Mouse (Mus musculus) CH12.LX (cell line): ENCODE measurements around the gene Cap1.

ENCODE experiments used
- EP300 ChIP-seq: IDR thresholded peaks from 2 replicates; pipeline ENCODE4 v1.6.1; 2011; ENCODE audit warnings: low read length, improper control_type of control experiment
- JUN ChIP-seq: IDR thresholded peaks from 2 replicates; pipeline ENCODE4 v1.6.1; 2011; ENCODE audit warnings: low read depth, mild to moderate bottlenecking, low read length, improper control_type of control experiment, moderate library complexity; ENCODE audit not compliant: insufficient read depth
- POLR2A ChIP-seq: IDR thresholded peaks from 2 replicates; pipeline ENCODE4 v1.6.1; 2011; ENCODE audit warnings: low read depth, mild to moderate bottlenecking, improper control_type of control experiment, low read length
- USF2 ChIP-seq: conservative IDR thresholded peaks from 2 replicates; pipeline ENCODE4 v1.6.1; 2011; ENCODE audit warnings: low read depth, low read length, improper control_type of control experiment

DNA sequence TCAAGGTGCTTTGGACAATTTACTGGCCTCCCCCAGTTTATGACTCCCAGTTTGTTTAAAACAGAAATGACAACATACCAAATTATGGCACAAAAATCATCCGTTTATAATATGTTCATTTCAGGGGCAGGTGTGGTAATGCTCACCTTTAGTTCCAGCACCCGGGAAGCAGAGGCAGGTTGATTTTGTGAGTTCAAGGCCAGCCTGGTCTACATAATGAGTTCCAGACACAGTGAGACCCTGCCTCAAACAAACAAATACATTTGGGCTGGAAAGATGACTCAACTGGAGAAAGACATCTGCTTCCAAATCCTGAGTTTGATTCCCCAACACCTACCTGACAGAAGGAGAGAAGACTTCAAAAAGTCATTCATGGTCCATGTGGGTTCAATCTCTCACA, 1.5 kb upstream of the Cap1 start:
- TF ChIP-seq POLR2A, result no peak
- TF ChIP-seq JUN, result no peak
- no peak for TF ChIP-seq USF2
- TF ChIP-seq EP300, result no peak
